Mouse (Mus musculus) cerebellum, adult 2 months (tissue): ENCODE results near the gene Ralbp1.

Experiments used
- CTCF ChIP-seq: fragments of 200-500 bp; IDR thresholded peaks from 2 replicates; pipeline ENCODE4 v1.5.1; 2011; ENCODE audit warnings: low read depth, mild to moderate bottlenecking, control low read depth, low read length, moderate library complexity, borderline replicate concordance; ENCODE audit not compliant: insufficient read depth
- POLR2A ChIP-seq: fragments of 200-500 bp; IDR thresholded peaks from 2 replicates; pipeline ENCODE4 v1.6.1; 2011; ENCODE audit warnings: low read length, control low read depth, borderline replicate concordance; ENCODE audit not compliant: insufficient read depth

GRCm38 (mm10) chr17:65908270-65908669 lies 22.7 kb upstream of the Ralbp1 start:
- TF ChIP-seq POLR2A, result no peak
- no peak for TF ChIP-seq CTCF
